Mouse (Mus musculus) stomach, embryonic 14.5 days (tissue): ENCODE measurements at regions not wholly inside any gene's neighbourhood (a gene's known extent, or its start where the extent isn't known, plus 50 kb on each side); places are given as distances from the start of the nearest gene placed in this dataset.

Experiments used
- ATAC-seq: fragments of 200-750 bp; cut with Nextera tagmentation; 2 replicates; pipeline ENCODE4 v1.8.0; 2017; ENCODE audit warnings: low read depth, moderate TSS enrichment; ENCODE audit not compliant: insufficient number of reproducible peaks, insufficient read depth, low FRiP score
- H3K27ac ChIP-seq: fragments of 300-500 bp; sonication (generic); 2 replicates; pipeline ENCODE4 v1.5.1; 2014; ENCODE audit warnings: mild to moderate bottlenecking, low read length, moderate library complexity, mixed read lengths
- H3K27me3 ChIP-seq: fragments of 300-500 bp; sonication (generic); 2 replicates; pipeline ENCODE4 v1.6.1; 2014; ENCODE audit warnings: low read length, control low read depth, mixed read lengths; ENCODE audit not compliant: control insufficient read depth, insufficient read depth
- H3K36me3 ChIP-seq: fragments of 300-500 bp; sonication (generic); 2 replicates; pipeline ENCODE4 v1.6.1; 2014; ENCODE audit warnings: mild to moderate bottlenecking, control low read depth, low read length, moderate library complexity, mixed read lengths; ENCODE audit not compliant: control insufficient read depth, insufficient read depth
- H3K4me1 ChIP-seq: fragments of 300-500 bp; sonication (generic); 2 replicates; pipeline ENCODE4 v1.6.1; 2014; ENCODE audit warnings: low read length, control low read depth, mixed read lengths; ENCODE audit not compliant: control insufficient read depth, insufficient read depth
- H3K4me2 ChIP-seq: fragments of 300-500 bp; sonication (generic); replicated peaks from 2 replicates; pipeline ENCODE4 v1.6.1; 2014; ENCODE audit warnings: low read depth, low read length, control low read depth
- H3K4me3 ChIP-seq: fragments of 300-500 bp; sonication (generic); 2 replicates; pipeline ENCODE4 v1.5.1; 2014; ENCODE audit warnings: low read depth, low read length, control low read depth
- H3K9ac ChIP-seq: fragments of 300-500 bp; sonication (generic); replicated peaks from 2 replicates; pipeline ENCODE4 v1.6.1; 2014; ENCODE audit warnings: low read depth, mild to moderate bottlenecking, control low read depth, low read length, moderate library complexity, mixed read lengths
- H3K9me3 ChIP-seq: fragments of 300-500 bp; sonication (generic); 2 replicates; pipeline ENCODE4 v1.6.1; 2016; ENCODE audit warnings: low read depth, low read length, control low read depth; ENCODE audit not compliant: control insufficient read depth
- WGBS: fragments of 180-500 bp; shearing (Covaris S2); extraction: QIAGEN DNeasy Blood & Tissue Kit; methylation state at CpG from one replicate; pipeline ENCODE4 v1.1.7; 2014; 5-methylcytosine and 5-hydroxymethylcytosine counted together

- H3K9me3 ChIP-seq = no peaks in the 10 kb centered on the region
- no peak overlapping the region for H3K27ac ChIP-seq
- no peaks in the 10 kb centered on the region for H3K4me1 ChIP-seq
- WGBS = 88% methylated on average over 2 of the region's 2 CpGs
- H3K4me2 ChIP-seq = no peak overlapping the region
- H3K4me3 ChIP-seq = no peak overlapping the region
- ATAC-seq = no peak
- no peaks in the 10 kb centered on the region for H3K36me3 ChIP-seq
- H3K9ac ChIP-seq = no peak overlapping the region
- H3K27me3 ChIP-seq = no peaks in the 10 kb centered on the region
These were observed 393.9 kb downstream of the Bckdhb start for GRCm38 (mm10) chr9:84318811-84319210.

DNA sequence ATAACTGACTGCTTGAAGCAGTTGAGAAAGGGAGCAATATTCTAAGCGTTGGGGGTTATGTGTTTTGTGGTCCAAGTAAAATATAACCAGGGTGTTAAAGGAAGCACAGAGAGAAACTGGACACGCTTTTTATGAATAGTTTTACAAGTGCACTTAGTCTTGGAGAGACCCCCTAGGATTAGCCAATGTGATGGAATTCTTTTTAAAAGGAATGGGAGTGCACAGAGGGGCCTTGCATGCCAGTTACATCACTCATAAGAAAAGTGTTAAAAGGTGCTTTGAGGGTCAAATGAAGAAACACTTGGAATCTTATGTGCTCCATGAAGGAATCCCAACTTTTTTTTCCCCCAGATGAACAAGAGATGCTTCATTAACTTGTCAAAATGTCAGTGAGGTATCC is 394.4 kb downstream of the Bckdhb start:
- no peak for ATAC-seq
- no peak overlapping the region for H3K4me3 ChIP-seq
- no peak overlapping the region for H3K4me2 ChIP-seq
- H3K27ac ChIP-seq = no peak overlapping the region
- 74% methylated on average over 2 of the region's 2 CpGs for WGBS
- no peaks in the 10 kb centered on the region for H3K4me1 ChIP-seq
- no peak overlapping the region for H3K9ac ChIP-seq
- H3K36me3 ChIP-seq = no peaks in the 10 kb centered on the region
- H3K9me3 ChIP-seq = no peaks in the 10 kb centered on the region
- H3K27me3 ChIP-seq = no peaks in the 10 kb centered on the region

GRCm38 (mm10) chr9:84323145-84323544 is 398.2 kb downstream of the Bckdhb start:
- Histone ChIP-seq H3K4me3 (no peak overlapping the region), H3K27ac (no peak overlapping the region), H3K4me2 (no peak overlapping the region), H3K4me1 (no peaks in the 10 kb centered on the region), H3K36me3 (no peaks in the 10 kb centered on the region), H3K27me3 (no peaks in the 10 kb centered on the region), H3K9me3 (no peaks in the 10 kb centered on the region), H3K9ac (no peak overlapping the region)
- 29% methylated on average over 2 of the region's 2 CpGs for WGBS
- no peak for ATAC-seq

DNA sequence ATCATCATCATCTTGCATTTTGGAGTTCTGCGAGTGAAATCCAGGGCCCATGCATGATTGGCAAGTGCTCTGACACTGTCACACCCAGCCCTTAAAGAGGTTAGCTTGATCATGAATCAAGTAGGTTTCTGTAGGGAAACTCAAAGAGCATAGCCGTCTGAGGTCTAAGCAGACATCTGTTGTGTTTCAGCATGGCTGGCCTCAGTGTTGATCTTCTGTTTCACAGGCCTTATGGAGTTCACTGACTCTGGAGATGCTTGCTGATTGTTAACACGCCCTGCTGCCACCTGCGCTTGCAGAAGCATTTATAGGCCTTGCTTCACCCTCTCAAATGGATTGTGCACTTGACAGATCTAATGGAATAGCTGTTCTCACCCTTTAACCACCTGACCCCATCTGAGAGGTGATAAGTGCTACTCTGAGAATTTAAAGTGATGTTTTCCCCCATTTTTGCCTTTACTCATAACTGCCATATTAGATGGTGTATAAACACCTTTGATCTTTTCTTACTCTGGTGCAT is 406.2 kb downstream of the Bckdhb start:
- no peak overlapping the region for H3K4me2 ChIP-seq
- 59% methylated on average over 4 of the region's 4 CpGs for WGBS
- H3K27me3 ChIP-seq = no peaks in the 10 kb centered on the region
- no peaks in the 10 kb centered on the region for H3K36me3 ChIP-seq
- H3K9ac ChIP-seq = no peak overlapping the region
- H3K27ac ChIP-seq = no peak overlapping the region
- no peaks in the 10 kb centered on the region for H3K4me1 ChIP-seq
- no peak overlapping the region for H3K4me3 ChIP-seq
- H3K9me3 ChIP-seq = no peaks in the 10 kb centered on the region
- no peak for ATAC-seq

DNA sequence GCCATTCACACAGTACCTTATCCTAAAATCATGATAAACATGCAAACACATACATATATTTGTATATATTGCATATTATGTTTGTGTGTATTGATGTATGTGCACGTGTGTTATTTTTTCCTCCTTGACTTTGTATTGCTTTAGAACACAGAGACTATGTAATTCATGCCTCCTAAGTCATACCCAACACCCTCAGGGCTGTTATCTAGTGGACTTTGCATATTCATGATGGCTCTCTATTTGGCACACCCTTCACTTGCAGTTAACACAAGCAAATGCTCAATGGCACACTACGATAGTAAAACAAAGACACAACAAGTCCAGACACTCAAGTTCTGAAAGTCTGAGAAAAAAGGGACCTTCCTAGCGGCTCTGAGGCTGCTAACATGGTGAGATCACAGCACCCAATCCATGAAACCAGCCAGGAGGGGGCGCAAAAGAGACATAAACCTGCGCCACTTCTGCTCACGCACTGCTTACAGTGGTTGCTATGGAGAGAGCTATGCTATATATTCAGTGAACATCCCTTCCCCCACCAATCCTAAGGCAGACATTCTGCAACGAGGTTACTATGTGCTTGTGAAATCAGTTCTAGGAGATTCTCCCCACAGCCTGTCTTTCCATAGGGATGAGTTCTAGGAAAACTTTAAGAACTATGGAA is 418.6 kb downstream of the Bckdhb start:
- peak; percentile 65; the same call in 1 of the 2 replicates for ATAC-seq
- 17% methylated on average over 7 of the region's 7 CpGs for WGBS
- H3K4me2 ChIP-seq = no peak overlapping the region
- H3K27ac ChIP-seq = no peak overlapping the region
- no peak overlapping the region for H3K9ac ChIP-seq
- no peaks in the 10 kb centered on the region for H3K36me3 ChIP-seq
- H3K4me1 ChIP-seq = no peaks in the 10 kb centered on the region
- no peak overlapping the region for H3K4me3 ChIP-seq
- H3K27me3 ChIP-seq = no peaks in the 10 kb centered on the region
- H3K9me3 ChIP-seq = no peaks in the 10 kb centered on the region

DNA sequence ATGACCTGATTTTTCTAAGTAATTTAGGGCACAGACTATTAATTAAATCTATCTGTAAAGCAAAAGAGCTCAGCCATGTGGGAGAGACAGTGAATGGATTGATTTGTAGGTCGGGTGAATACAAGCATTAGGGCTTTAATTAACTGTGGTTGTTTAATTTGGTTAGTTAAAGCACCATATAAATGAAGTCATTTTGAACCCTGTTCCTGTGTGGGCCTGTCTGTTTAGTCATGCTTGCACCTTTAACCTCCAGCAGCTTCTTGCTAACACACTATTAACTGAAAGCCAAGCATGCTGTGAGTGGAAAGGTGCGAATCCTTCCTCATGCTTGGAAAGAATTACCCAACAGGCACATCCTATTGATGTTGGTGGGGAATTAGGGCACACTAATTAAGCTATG is 425.3 kb downstream of the Bckdhb start:
- Histone ChIP-seq H3K27me3 (no peaks in the 10 kb centered on the region), H3K27ac (no peak overlapping the region), H3K4me2 (no peak overlapping the region), H3K36me3 (no peaks in the 10 kb centered on the region), H3K9me3 (no peaks in the 10 kb centered on the region), H3K9ac (no peak overlapping the region), H3K4me1 (no peaks in the 10 kb centered on the region), H3K4me3 (no peak overlapping the region)
- WGBS = 50% methylated on average over 2 of the region's 2 CpGs
- ATAC-seq = no peak

GRCm38 (mm10) chr9:84354409-84354808 is 429.5 kb downstream of the Bckdhb start:
- Histone ChIP-seq H3K27ac (no peak overlapping the region), H3K4me3 (no peak overlapping the region), H3K9me3 (no peaks in the 10 kb centered on the region), H3K4me1 (no peaks in the 10 kb centered on the region), H3K36me3 (no peaks in the 10 kb centered on the region), H3K27me3 (no peaks in the 10 kb centered on the region), H3K9ac (no peak overlapping the region), H3K4me2 (no peak overlapping the region)
- no peak for ATAC-seq
- 71% methylated on average over 2 of the region's 2 CpGs for WGBS

DNA sequence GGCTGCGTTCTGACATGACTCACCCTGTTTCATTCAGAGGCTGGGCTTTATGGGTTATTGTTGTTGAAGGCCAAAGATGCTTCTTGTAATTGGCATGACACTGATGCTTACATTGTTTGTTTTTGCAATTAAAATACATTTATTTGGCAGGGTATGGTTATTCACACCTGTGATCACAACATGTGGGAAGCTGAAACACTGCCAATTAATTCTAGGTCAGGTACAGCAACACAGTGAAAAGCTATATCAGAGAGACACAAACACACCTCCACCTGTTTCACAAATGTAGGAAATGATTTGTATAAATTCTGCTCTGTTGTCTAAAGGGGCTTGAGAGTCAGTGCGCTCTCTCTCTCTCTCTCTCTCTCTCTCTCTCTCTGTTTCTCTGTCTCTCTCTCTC is 431.2 kb downstream of the Bckdhb start:
- H3K4me2 ChIP-seq = no peak overlapping the region

GRCm38 (mm10) chr9:84359879-84360278 is 434.9 kb downstream of the Bckdhb start:
- Histone ChIP-seq H3K9ac (no peak overlapping the region), H3K9me3 (no peaks in the 10 kb centered on the region), H3K4me2 (no peak overlapping the region), H3K36me3 (no peaks in the 10 kb centered on the region), H3K4me1 (no peaks in the 10 kb centered on the region), H3K27ac (no peak overlapping the region), H3K4me3 (no peak overlapping the region), H3K27me3 (no peaks in the 10 kb centered on the region)
- ATAC-seq = no peak
- WGBS = 37% methylated on average over 3 of the region's 3 CpGs

More for the DNA sequence above, 431.2 kb downstream of the Bckdhb start:
- Histone ChIP-seq H3K4me1 (no peaks in the 10 kb centered on the region), H3K27me3 (no peaks in the 10 kb centered on the region), H3K9ac (no peak overlapping the region), H3K27ac (no peak overlapping the region), H3K9me3 (no peaks in the 10 kb centered on the region), H3K4me3 (no peak overlapping the region), H3K36me3 (no peaks in the 10 kb centered on the region)
- WGBS = 91% methylated on average over 2 of the region's 2 CpGs
- ATAC-seq = no peak
